Mouse (Mus musculus): ENCODE measurements around the gene B3galt2. TPM values are rescaled to one million over a fixed set of nuclear protein-coding genes. Genes with fewer than 3 reads are reported as not detected.

B3galt2 gene
- 0.41 and 0.50 TPM in 2 replicates for polyA plus RNA-seq (2012; rRNA removed)

DNA sequence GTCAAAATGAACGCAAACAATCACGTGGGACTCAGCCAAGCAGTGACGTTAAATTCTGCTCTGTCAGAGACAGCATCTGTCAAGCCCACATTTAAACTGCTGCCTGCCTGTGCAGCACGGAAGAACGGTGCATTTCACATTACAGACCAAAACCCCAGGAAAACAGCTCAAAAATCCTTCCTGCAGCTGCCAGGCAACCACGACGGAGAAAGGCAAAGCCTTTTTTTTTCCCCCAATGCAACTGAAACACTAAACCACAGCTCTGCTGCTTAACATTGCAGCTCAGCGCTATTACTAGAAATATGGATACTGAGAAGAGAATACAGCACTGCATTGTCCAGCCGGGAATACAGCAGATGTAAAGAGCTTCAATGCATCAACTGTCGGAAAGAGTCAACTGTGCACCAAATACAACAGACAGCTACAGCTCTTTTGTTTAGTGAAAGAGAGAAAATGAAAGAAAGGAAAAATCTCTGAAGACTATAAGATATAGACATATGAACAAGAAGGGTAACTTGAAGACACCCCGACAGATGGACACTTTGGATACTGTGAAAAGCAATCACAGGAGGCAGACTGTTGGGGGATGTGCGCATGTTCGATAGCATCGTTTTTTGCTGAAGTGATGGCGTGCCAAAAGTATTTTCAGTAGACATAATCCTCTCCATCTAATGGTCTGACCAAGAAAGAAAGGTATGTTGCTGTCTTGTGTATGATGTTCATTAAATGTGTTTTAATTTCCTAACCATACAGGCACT is at the start of gene B3galt2:
Gene B3galt2 (plus strand): TSS at position 15 of the 758 bp plus-strand sequence.
- Histone ChIP-seq H3K4me3 (ENCODE audit: insufficient read depth, low read depth, low read length) (peak within 1 kb of the TSS; percentile 11; the same call in 1 of the 2 replicates), H3K27ac (ENCODE audit: insufficient read depth, low read depth, low read length) (no peak within 1 kb of the TSS), H3K36me3 (ENCODE audit: control insufficient read depth, insufficient read depth, low read length) (no peaks in the 10 kb centered on the region), H3K4me1 (ENCODE audit: control insufficient read depth, insufficient read depth, low read length) (no peaks in the 10 kb centered on the region), H3K27me3 (replicated peaks; ENCODE audit: control insufficient read depth, insufficient read depth, low read length) (no peaks in the 10 kb centered on the region)
- 43% methylated on average over 15 of the region's 15 CpGs for WGBS
- TF ChIP-seq POLR2A (IDR thresholded peaks at IDR 0.05; ENCODE audit: low read depth, low read length) (no peak), CTCF (conservative IDR thresholded peaks at IDR 0.05; ENCODE audit: insufficient read depth, insufficient read length, low read depth, low read length) (no peak)
- no peak for DNase-seq

GRCm38 (mm10) chr1:143596864-143597263 is 43.6 kb upstream of the B3galt2 start:
- TF ChIP-seq POLR2A (IDR thresholded peaks at IDR 0.05; ENCODE audit: low read depth, low read length) (no peak), CTCF (conservative IDR thresholded peaks at IDR 0.05; ENCODE audit: insufficient read depth, insufficient read length, low read depth, low read length) (no peak)
- Histone ChIP-seq H3K27me3 (replicated peaks; ENCODE audit: control insufficient read depth, insufficient read depth, low read length) (no peaks in the 10 kb centered on the region), H3K4me3 (ENCODE audit: insufficient read depth, low read depth, low read length) (no peak overlapping the region), H3K36me3 (ENCODE audit: control insufficient read depth, insufficient read depth, low read length) (no peaks in the 10 kb centered on the region), H3K27ac (ENCODE audit: insufficient read depth, low read depth, low read length) (no peak overlapping the region), H3K4me1 (ENCODE audit: control insufficient read depth, insufficient read depth, low read length) (no peaks in the 10 kb centered on the region)
- 89% methylated on average over 2 of the region's 2 CpGs for WGBS
- no peak for DNase-seq

GRCm38 (mm10) chr1:143608911-143609310 is 31.6 kb upstream of the B3galt2 start:
- H3K36me3 ChIP-seq (ENCODE audit: control insufficient read depth, insufficient read depth, low read length) = peaks cover 2% of the 10 kb centered on the region
- no peak overlapping the region for H3K4me3 ChIP-seq (ENCODE audit: insufficient read depth, low read depth, low read length)
- DNase-seq = no peak
- TF ChIP-seq POLR2A (IDR thresholded peaks at IDR 0.05; ENCODE audit: low read depth, low read length) (no peak), CTCF (conservative IDR thresholded peaks at IDR 0.05; ENCODE audit: insufficient read depth, insufficient read length, low read depth, low read length) (no peak)
- H3K27ac ChIP-seq (ENCODE audit: insufficient read depth, low read depth, low read length) = no peak overlapping the region
- WGBS = 61% methylated on average over 2 of the region's 2 CpGs
- no peaks in the 10 kb centered on the region for H3K4me1 ChIP-seq (ENCODE audit: control insufficient read depth, insufficient read depth, low read length)
- H3K27me3 ChIP-seq (replicated peaks; ENCODE audit: control insufficient read depth, insufficient read depth, low read length) = no peaks in the 10 kb centered on the region

- WGBS = 79% methylated on average over 2 of the region's 2 CpGs
- Histone ChIP-seq H3K4me1 (ENCODE audit: control insufficient read depth, insufficient read depth, low read length) (no peaks in the 10 kb centered on the region), H3K4me3 (ENCODE audit: insufficient read depth, low read depth, low read length) (no peak overlapping the region), H3K36me3 (ENCODE audit: control insufficient read depth, insufficient read depth, low read length) (peaks cover 4% of the 10 kb centered on the region), H3K27ac (ENCODE audit: insufficient read depth, low read depth, low read length) (no peak overlapping the region), H3K27me3 (replicated peaks; ENCODE audit: control insufficient read depth, insufficient read depth, low read length) (no peaks in the 10 kb centered on the region)
- DNase-seq = no peak
- TF ChIP-seq POLR2A (IDR thresholded peaks at IDR 0.05; ENCODE audit: low read depth, low read length) = no peak
- TF ChIP-seq CTCF (conservative IDR thresholded peaks at IDR 0.05; ENCODE audit: insufficient read depth, insufficient read length, low read depth, low read length) = no peak
Observed at GRCm38 (mm10) chr1:143612901-143613300, 27.6 kb upstream of the B3galt2 start.

DNA sequence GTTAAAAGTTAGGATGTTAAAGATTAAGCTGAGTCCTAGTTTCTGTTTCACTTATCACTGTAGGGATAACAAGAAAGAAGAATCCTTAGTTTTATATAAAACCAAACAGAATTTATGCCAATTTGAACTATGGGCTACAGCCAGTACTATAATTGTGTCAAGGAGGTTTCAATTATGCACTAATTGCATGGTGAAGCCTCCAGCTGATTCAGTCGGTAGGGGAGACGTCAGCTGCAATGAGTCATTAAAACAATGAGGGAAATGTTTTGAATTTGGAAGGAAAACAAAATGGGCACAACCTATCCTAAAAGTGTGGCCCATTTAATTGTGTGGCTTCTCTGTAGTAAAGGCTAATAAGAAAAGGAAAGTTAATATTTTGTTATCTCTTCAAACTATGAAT is 20.7 kb upstream of the B3galt2 start:
- no peak overlapping the region for H3K4me3 ChIP-seq (ENCODE audit: insufficient read depth, low read depth, low read length)
- H3K4me1 ChIP-seq (ENCODE audit: control insufficient read depth, insufficient read depth, low read length) = no peaks in the 10 kb centered on the region
- no peaks in the 10 kb centered on the region for H3K27me3 ChIP-seq (replicated peaks; ENCODE audit: control insufficient read depth, insufficient read depth, low read length)
- 31% methylated on average over 2 of the region's 2 CpGs for WGBS
- H3K36me3 ChIP-seq (ENCODE audit: control insufficient read depth, insufficient read depth, low read length) = peaks cover 1% of the 10 kb centered on the region; the same call in 1 of the 2 replicates
- no peak overlapping the region for H3K27ac ChIP-seq (ENCODE audit: insufficient read depth, low read depth, low read length)
- DNase-seq = no peak
- TF ChIP-seq POLR2A (IDR thresholded peaks at IDR 0.05; ENCODE audit: low read depth, low read length) = no peak
- no peak for TF ChIP-seq CTCF (conservative IDR thresholded peaks at IDR 0.05; ENCODE audit: insufficient read depth, insufficient read length, low read depth, low read length)

DNA sequence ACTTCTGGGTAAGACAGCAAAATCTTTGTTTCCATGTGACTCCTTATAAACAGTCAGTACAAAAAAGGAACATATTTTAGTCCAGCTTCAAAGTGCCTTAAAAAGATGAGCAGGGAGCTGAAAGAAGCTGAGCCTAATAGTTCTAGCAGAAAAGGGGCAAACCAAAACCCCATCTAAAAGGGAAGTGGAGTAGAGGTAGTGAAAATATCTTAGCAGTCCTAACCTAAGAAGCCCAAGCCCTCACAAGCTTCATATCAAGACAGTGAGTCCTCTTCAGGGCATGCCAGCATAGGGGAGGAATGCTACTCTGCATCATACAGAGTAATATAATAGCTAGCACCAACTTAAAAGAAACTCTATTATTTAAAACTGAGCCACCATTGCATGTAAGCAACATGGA is 18.5 kb upstream of the B3galt2 start:
- no peaks in the 10 kb centered on the region for H3K27me3 ChIP-seq (replicated peaks; ENCODE audit: control insufficient read depth, insufficient read depth, low read length)
- no peak overlapping the region for H3K27ac ChIP-seq (ENCODE audit: insufficient read depth, low read depth, low read length)
- peaks cover 4% of the 10 kb centered on the region; the same call in 1 of the 2 replicates for H3K36me3 ChIP-seq (ENCODE audit: control insufficient read depth, insufficient read depth, low read length)
- DNase-seq = no peak
- no peak for TF ChIP-seq POLR2A (IDR thresholded peaks at IDR 0.05; ENCODE audit: low read depth, low read length)
- TF ChIP-seq CTCF (conservative IDR thresholded peaks at IDR 0.05; ENCODE audit: insufficient read depth, insufficient read length, low read depth, low read length) = no peak
- no peaks in the 10 kb centered on the region for H3K4me1 ChIP-seq (ENCODE audit: control insufficient read depth, insufficient read depth, low read length)
- no peak overlapping the region for H3K4me3 ChIP-seq (ENCODE audit: insufficient read depth, low read depth, low read length)

DNA sequence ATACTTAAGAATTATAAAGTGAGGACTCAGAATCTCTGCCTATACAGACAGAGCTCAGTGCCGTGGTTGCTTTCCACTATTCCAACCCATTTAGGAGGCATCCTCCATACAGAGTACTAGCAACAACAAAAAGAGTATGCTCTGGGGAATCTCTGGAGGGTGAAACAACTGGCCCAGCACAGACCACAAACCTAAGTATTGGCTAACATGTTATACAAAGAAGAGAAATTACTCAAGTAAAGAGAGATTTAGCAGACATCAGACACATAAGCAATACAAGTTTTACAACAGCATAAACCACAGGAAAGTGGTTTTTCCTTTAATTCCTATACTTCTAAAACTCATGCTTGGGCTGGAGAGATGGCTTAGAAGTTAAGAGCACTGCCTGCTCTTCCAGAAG is 17.8 kb upstream of the B3galt2 start:
- DNase-seq = no peak
- no peak overlapping the region for H3K4me3 ChIP-seq (ENCODE audit: insufficient read depth, low read depth, low read length)
- H3K36me3 ChIP-seq (ENCODE audit: control insufficient read depth, insufficient read depth, low read length) = peaks cover 6% of the 10 kb centered on the region; the same call in 1 of the 2 replicates
- no peaks in the 10 kb centered on the region for H3K4me1 ChIP-seq (ENCODE audit: control insufficient read depth, insufficient read depth, low read length)
- H3K27ac ChIP-seq (ENCODE audit: insufficient read depth, low read depth, low read length) = no peak overlapping the region
- no peak for TF ChIP-seq CTCF (conservative IDR thresholded peaks at IDR 0.05; ENCODE audit: insufficient read depth, insufficient read length, low read depth, low read length)
- no peak for TF ChIP-seq POLR2A (IDR thresholded peaks at IDR 0.05; ENCODE audit: low read depth, low read length)
- 87% methylated on average over 1 of the region's 1 CpGs for WGBS
- H3K27me3 ChIP-seq (replicated peaks; ENCODE audit: control insufficient read depth, insufficient read depth, low read length) = no peaks in the 10 kb centered on the region

All from kidney, adult 2 months (tissue).